Mouse (Mus musculus) liver, embryonic 14.5 days (tissue): ENCODE measurements at regions not wholly inside any gene's neighbourhood (a gene's known extent, or its start where the extent isn't known, plus 50 kb on each side); places are given as distances from the start of the nearest gene placed in this dataset.

ENCODE experiments used
- CTCF ChIP-seq: IDR thresholded peaks from 2 replicates; pipeline ENCODE4 v1.5.1; 2016; ENCODE audit warnings: antibody characterized with exemption, low read depth, control low read depth
- EP300 ChIP-seq: IDR thresholded peaks from 2 replicates; pipeline ENCODE4 v1.6.1; 2016; ENCODE audit warnings: antibody characterized with exemption, low read depth

- TF ChIP-seq EP300 = no peak
- no peak for TF ChIP-seq CTCF
These were observed 101.9 kb downstream of the Ankrd50 start for GRCm38 (mm10) chr3:38382743-38383142.
